Mouse (Mus musculus): ENCODE measurements around the gene Ptprg. TPM values are rescaled to one million over a fixed set of nuclear protein-coding genes. Genes with fewer than 3 reads are reported as not detected.
A peak's percentile ranks its signal among the peaks of the same experiment; 100 is the strongest.

Ptprg gene
- total RNA-seq, 1 experiment from 2014 or later, result not detected

DNA sequence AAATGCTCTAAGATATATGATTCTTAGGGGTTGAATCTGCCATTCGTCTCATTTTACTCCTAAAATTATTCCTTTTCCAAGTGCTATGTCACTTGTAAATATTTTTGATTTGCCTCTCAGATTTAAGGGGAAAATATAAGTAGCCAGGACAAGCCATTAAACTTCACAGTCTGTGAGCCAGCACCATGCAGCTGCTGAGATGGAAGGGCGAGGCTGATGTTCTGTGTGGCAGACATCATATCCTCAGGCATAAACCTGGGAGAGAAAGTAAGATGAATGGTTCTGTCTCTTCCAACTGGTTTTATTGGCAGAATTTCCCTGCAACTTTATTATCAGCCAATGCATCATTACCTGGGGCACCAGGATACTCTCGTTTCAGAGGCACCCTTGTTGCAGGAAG is 538.4 kb downstream of the Ptprg start:
- no peak for ATAC-seq (replicated peaks in 1 of 2; ENCODE audit: insufficient read depth in 1 of 2, low FRiP score in 2 of 2, low TSS enrichment in 1 of 2, low read depth in 1 of 2, poor library complexity in 2 of 2, severe bottlenecking in 2 of 2)

DNA sequence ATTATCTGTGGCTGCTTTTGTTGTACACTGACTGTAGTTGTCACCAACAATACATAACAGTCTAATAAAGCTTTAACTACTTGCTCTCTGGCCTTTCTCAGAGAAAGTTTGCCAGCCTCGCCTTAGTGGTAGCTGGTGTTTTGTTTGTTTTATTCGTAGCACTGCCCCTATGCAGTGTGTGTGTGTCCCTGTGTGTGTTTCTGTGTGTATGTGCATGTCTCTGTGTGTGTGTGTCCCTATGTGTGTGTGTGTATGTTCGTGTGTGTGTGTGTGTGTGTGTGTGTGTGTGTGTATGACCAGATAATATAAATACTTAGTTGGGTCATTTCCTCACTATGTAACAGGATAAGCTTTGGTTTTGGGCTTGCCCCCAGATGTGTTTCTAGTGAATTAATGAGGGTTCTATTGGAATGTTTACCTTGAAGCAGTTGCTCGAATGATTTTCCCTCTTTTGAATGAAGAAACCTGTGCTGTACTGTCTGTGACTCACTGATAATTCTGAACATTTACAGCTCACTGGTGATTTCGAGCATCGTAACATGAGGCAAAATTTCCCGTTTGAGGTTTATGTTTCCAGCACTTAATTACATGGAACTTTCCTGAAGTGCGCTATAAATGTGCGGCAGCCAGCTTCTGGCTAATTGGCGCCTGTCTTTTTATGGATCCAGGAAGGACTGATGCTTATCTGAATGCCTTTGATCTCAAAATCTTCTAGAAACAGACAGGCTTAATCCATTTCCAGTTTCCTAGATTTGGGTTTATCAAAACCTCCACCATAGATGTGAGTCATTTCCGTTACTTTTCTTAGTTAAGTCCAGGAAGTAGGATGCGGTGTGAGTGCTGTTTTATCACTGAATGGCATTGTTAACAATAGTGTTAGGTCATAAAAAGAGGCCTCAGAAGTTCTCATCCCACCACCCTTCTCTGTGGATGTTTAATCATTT is 546.3 kb downstream of the Ptprg start:
- ATAC-seq (replicated peaks in 1 of 2; ENCODE audit: insufficient read depth in 1 of 2, low FRiP score in 2 of 2, low TSS enrichment in 1 of 2, low read depth in 1 of 2, poor library complexity in 2 of 2, severe bottlenecking in 2 of 2), result no peak; a peak in 1 of 4 replicates

DNA sequence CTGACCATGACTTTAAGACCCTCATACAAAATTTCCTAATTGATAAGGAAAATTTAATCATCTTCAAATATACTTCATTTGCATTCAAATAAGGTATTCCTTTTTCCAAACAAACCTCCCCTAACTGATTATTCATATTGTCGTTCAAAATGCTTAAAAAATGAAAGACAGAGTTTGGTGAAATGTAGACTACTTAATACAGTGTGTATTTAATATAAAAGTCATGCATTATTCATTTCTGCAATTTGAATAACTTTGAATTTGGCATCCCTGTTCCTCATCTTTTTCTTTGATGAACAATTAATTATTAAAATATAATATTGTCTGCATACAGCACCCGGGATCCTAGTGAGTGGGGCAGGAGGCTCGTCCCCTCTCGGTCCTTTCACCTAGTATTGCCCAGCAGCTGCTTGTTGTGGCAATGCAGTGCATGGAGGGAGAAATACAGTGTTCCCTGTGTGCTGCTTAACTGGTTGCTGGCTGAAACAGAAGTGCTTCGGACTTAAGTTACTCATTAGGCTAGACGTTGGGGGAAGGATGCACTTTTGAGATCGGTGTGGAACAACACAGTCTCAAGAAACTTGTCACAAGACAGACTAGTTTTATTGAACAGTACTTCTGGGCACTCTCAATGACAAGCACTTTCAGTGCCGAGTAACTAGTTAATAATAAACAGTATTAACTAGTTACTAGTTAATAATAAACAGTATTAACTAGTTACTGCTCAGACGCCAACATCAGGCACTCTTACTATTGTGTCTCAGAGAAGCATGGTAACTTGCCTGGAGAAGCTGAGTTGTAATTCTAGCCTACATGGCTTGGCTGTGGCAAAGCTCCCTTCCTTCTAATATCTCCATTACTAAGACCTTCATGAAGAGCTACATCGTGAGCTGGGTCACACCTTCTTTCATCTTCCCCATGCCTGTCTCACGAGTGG is 549.3 kb downstream of the Ptprg start:
- ATAC-seq (replicated peaks in 1 of 2; ENCODE audit: insufficient read depth in 1 of 2, low FRiP score in 2 of 2, low TSS enrichment in 1 of 2, low read depth in 1 of 2, poor library complexity in 2 of 2, severe bottlenecking in 2 of 2), result no peak

DNA sequence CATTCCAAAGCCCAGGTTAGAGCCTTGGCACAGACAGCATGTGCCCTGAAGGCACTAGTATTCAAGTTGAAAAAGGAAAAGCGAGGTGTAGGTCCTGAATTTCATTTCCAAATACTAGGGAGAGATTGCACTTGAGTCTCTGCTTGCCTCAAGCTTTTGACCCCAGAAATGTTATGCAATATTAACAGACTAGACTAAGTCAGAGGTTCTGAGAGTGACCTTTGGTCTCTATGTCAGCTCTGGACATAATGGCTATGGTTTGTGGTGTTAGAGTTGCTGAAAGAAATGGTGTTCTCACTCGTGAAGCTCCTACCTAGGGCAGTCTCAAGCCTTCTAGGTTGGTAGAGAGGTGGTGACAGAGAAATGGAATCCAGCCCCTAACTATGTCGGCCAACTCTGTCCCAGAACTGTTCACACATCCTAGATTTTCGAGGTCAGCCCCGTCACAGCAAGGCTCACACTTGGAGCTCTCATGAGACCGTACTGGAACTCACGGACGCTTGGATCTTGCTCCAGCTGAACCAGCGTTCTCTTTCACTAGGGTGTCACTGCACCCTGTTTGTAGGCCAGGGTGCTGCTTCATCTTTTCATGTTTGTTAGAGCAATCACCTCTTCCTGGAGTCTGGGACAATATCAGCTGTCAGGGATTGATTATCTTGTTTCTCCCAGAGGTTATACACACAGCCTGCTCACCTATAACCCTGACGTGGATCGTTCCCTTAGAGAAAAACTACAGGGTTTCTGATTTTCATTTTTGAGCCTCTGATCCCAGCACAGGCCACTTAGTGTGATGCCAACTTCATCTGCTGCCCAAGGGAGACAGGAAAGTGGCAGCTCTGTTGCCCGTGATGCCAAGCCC is 551.2 kb downstream of the Ptprg start:
- no peak for ATAC-seq (replicated peaks in 1 of 2; ENCODE audit: insufficient read depth in 1 of 2, low FRiP score in 2 of 2, low TSS enrichment in 1 of 2, low read depth in 1 of 2, poor library complexity in 2 of 2, severe bottlenecking in 2 of 2)

DNA sequence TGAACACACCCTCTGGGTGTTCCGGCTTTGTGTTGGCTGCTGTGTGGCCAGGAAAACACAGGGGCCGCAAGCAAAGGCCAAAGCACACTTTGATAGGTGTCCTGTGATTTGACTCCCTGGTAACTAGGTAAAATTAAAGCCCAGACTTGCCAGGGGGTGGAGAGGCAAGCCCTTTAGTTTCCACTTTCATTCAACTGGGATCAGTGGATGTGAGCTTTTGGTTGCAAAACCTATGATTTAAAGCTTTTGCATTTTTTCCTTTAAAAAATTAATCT is 551.8 kb downstream of the Ptprg start:
- no peak for ATAC-seq (replicated peaks in 1 of 2; ENCODE audit: insufficient read depth in 1 of 2, low FRiP score in 2 of 2, low TSS enrichment in 1 of 2, low read depth in 1 of 2, poor library complexity in 2 of 2, severe bottlenecking in 2 of 2)

DNA sequence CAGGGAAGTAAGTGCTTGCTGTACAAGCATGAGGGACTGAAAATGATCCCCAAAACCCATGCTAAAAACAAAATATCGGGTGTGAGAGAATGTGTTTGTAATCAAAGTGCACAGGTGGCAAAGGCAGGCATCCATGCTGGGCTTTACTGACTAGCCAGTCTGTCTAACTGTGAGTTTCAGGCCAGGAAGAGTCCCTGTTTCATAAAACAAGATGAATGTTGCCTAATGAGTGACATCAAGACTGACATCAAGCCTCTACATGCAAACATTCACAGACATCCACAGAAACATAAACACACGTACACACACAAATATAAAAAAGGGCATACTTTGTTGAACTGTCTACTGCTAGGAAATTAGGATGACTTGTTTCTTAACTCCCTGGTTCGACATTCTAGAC is 552.3 kb downstream of the Ptprg start:
- ATAC-seq (replicated peaks in 1 of 2; ENCODE audit: insufficient read depth in 1 of 2, low FRiP score in 2 of 2, low TSS enrichment in 1 of 2, low read depth in 1 of 2, poor library complexity in 2 of 2, severe bottlenecking in 2 of 2), result no peak

DNA sequence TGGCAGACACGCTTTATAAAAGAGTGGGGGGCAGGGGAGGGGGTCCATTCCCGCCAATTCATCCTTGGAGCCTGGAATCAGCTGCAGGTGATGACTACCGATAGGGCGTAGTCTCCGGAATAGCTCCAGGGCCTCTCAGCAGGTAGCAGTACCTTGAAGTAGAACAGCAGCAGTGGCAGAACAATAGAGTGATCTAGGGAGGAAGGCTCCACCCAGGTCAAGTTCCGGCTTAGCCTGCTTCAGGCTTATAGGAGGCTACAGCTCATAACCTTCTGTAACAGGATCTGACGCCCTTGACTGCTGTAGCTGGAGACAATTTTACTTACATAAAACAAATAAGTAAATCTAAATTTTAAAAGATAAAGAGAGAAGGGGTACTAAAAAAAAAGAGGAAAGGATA is 554.1 kb downstream of the Ptprg start:
- no peak for ATAC-seq (replicated peaks in 1 of 2; ENCODE audit: insufficient read depth in 1 of 2, low FRiP score in 2 of 2, low TSS enrichment in 1 of 2, low read depth in 1 of 2, poor library complexity in 2 of 2, severe bottlenecking in 2 of 2)

DNA sequence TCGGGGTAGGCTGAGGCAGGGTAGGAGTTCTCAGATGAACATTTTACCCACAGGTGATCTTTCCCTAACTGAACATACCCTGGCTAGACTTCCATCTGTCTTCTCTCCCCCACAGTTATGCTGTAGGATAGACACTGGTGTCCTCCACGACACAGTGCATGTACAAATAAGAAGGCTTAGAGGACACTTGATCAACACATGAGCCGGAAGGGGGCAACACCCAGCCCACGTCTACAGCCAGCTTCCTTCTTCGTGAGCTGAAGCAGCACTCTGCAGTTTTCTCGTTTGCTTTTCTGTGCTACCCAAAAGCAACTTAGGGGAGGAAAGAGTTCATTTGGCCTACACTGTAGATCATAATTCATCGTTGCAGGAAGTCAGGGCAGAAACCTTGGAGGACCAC is 554.7 kb downstream of the Ptprg start:
- ATAC-seq (replicated peaks in 1 of 2; ENCODE audit: insufficient read depth in 1 of 2, low FRiP score in 2 of 2, low TSS enrichment in 1 of 2, low read depth in 1 of 2, poor library complexity in 2 of 2, severe bottlenecking in 2 of 2), result no peak

DNA sequence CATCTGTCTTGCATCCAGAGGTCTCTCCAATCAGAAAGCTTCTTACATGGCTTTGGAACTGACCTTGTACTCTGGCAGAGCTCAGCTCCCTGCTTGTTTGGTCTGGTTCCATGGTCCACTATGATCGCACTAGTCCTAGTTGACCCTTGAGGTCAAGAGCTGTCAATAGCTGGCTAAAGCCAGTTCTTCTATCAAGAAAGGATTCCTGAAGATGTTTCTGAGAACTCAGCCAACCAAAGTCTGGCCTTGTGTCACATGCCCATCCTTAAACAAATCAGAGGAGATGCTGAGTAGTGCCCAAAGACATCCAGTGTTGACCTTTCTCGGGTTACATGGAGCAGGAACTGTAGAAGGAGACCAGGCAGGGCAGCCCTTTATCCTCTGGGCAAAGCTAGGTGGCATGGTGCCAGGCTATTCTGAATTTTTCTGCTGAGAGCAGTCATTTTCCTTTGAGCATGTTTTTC is 559.2 kb downstream of the Ptprg start:
- ATAC-seq (replicated peaks in 1 of 2; ENCODE audit: insufficient read depth in 1 of 2, low FRiP score in 2 of 2, low TSS enrichment in 1 of 2, low read depth in 1 of 2, poor library complexity in 2 of 2, severe bottlenecking in 2 of 2), result no peak

DNA sequence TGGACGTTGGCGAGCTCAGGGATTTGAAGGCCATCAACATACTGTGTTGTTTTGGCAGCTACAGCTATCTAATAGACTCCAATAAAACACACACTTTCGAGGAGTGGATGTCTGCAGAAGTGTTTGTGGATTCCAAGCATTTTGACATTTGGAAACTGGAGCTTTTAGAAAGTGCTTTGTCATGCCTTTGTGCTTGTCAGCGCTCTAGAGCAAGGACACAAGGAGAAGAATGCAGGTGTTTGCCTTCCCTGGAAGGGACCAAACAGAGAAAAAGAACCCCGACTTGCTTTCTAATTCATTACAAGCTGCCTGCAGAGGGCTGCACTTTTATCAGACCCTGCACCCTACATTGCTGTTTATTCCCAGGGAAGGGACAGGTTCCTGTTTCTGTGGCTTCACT is 560.0 kb downstream of the Ptprg start:
- no peak for ATAC-seq (replicated peaks in 1 of 2; ENCODE audit: insufficient read depth in 1 of 2, low FRiP score in 2 of 2, low TSS enrichment in 1 of 2, low read depth in 1 of 2, poor library complexity in 2 of 2, severe bottlenecking in 2 of 2)

DNA sequence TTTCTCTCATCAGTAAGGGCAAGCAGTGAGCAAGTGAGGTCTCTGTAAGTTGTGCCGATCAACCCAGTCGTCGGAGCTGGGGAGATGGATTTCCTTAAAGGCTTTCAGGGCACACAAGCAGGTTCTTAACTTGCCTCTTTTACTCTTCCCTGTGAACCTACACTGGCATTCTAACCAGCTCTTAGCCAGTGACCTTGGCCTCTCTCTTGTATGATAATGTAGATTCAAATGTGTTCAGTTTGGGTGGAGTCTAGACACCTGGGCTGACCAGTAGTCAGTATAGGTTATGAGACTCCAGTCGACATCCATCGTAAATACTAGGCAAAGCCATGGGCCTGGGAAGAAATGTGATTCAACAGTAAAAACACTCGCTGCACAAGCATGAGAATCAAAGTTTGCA is 560.7 kb downstream of the Ptprg start:
- ATAC-seq (replicated peaks in 1 of 2; ENCODE audit: insufficient read depth in 1 of 2, low FRiP score in 2 of 2, low TSS enrichment in 1 of 2, low read depth in 1 of 2, poor library complexity in 2 of 2, severe bottlenecking in 2 of 2), result no peak

DNA sequence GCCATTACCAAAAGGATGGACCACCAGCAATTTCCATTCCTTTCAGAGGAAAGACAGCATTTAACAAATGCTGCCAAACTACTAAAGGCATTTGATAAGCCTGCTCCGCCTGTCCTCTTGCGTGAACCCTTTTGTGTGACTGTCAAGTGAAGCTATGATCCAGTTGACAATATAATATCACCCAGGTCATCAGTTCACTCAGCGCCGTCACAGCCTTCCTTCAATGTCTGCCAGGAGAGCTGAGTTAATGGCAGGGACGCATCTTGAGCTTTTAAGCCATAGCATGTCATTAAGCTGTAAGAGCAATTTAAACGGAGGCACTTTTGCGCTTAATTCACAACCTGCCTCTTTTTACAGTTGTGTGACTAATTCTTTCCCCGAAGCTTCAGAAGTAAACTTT is 565.9 kb downstream of the Ptprg start:
- ATAC-seq (replicated peaks in 1 of 2; ENCODE audit: insufficient read depth in 1 of 2, low FRiP score in 2 of 2, low TSS enrichment in 1 of 2, low read depth in 1 of 2, poor library complexity in 2 of 2, severe bottlenecking in 2 of 2), result no peak

DNA sequence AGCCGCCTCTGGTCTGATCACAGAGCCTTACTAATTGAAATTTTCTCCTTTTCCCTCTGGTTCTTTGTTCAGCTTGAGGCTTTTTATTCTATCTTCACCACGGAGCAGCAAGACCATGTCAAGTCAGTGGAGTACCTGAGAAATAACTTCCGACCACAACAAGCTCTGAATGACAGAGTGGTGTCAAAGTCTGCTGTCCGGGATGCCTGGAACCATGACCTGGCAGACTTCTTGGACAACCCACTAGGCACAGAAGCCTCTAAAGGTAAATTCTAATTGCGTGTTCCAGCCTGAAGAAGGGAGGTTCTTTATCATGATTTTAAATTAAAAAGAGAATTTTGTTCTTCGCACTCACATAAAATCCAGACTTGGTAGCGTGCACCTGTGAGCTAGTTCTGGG is 568.6 kb downstream of the Ptprg start:
- ATAC-seq (replicated peaks in 1 of 2; ENCODE audit: insufficient read depth in 1 of 2, low FRiP score in 2 of 2, low TSS enrichment in 1 of 2, low read depth in 1 of 2, poor library complexity in 2 of 2, severe bottlenecking in 2 of 2), result no peak

DNA sequence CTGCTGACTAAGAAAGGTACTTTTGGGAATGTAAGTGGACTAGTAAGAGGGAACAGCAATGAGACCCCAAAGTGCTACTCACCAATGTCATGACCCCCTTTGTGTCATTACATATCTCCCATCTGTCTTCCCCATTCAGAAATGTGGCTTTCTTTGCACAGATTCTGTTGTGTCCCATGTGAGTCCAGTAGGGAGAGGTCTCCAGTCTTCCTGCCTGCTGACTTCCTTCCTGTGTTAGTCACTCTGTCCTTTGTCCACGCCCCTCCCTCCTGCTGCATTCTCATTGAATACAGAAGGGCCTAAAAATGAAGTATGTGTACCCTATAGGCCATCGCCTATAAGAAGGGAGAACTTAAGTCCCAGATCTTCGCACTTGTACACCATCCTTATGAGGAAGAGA is 571.4 kb downstream of the Ptprg start:
- ATAC-seq (replicated peaks in 1 of 2; ENCODE audit: insufficient read depth in 1 of 2, low FRiP score in 2 of 2, low TSS enrichment in 1 of 2, low read depth in 1 of 2, poor library complexity in 2 of 2, severe bottlenecking in 2 of 2), result no peak

DNA sequence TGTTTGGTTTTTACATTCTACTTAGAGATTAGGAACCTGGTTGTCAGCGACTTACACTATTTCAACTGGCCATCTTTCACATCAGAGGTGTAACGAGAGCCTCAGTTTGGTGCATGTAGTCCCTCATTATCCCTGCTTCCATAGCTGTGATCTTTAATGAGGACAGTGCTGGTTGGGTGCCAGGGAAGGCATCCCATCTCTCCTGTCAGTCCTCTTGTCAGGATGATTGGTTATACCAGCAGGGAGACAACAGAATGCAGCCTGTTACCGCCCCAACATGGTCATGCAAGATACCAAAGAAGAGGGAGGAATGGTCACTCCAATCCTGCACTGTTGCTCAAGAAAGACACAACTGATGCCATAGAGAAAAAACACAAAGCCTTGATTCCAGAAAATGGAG is 574.6 kb downstream of the Ptprg start:
- no peak for ATAC-seq (replicated peaks in 1 of 2; ENCODE audit: insufficient read depth in 1 of 2, low FRiP score in 2 of 2, low TSS enrichment in 1 of 2, low read depth in 1 of 2, poor library complexity in 2 of 2, severe bottlenecking in 2 of 2)

DNA sequence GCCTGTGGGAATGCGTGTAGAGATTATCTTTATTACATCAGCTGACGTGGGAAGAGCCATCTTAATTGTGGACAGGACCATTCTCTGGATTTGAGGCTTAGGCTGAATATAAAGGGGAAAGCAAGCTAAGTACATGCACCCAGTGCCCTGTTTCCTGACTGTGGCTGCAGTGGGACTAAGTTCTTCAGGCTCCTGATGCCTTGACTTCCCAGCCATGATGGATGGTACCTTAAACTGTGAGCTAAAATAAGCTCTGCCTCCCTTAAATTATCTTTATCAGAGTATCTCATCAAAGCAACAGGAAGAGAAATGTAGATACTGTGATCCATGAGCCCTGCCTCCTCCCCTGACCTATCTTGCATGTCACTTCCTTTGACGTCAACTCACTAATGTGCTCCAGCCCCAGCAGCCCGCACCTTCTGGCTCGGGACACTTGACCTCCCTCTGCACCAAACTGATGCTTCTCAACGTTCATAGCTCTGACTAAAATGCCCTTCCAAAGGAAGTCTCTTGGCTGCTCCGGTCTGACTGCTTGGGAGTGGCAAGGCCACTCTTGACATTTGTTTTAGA is 578.8 kb downstream of the Ptprg start:
- ATAC-seq (replicated peaks in 1 of 2; ENCODE audit: insufficient read depth in 1 of 2, low FRiP score in 2 of 2, low TSS enrichment in 1 of 2, low read depth in 1 of 2, poor library complexity in 2 of 2, severe bottlenecking in 2 of 2), result no peak

DNA sequence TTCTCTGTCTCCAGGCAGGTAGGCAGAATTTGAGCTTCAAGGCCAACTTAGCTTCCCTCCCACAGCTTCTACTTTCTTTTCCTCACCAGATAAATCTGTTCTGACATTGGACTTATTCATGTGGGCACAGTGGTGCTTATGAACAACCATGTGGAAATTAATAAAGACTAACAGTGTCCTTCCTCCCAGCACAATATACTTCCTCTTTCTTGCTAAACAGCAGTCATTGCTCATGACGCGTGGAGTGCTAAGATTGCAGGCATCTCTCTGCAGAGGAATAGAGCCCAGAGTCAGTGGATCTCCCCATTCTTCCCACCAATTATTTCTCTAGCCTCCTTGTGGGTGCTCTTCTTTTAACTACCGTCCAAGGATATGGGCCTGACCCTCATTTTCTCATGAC is 579.8 kb downstream of the Ptprg start:
- ATAC-seq (replicated peaks in 1 of 2; ENCODE audit: insufficient read depth in 1 of 2, low FRiP score in 2 of 2, low TSS enrichment in 1 of 2, low read depth in 1 of 2, poor library complexity in 2 of 2, severe bottlenecking in 2 of 2), result peak; percentile 93 to 96
